Mouse (Mus musculus): ENCODE measurements around the gene Cchcr1. TPM values are rescaled to one million over a fixed set of nuclear protein-coding genes. Genes with fewer than 3 reads are reported as not detected.

The Cchcr1 gene
- polyA plus RNA-seq, 1 experiment from 2014 or later, result 5.1 TPM

DNA sequence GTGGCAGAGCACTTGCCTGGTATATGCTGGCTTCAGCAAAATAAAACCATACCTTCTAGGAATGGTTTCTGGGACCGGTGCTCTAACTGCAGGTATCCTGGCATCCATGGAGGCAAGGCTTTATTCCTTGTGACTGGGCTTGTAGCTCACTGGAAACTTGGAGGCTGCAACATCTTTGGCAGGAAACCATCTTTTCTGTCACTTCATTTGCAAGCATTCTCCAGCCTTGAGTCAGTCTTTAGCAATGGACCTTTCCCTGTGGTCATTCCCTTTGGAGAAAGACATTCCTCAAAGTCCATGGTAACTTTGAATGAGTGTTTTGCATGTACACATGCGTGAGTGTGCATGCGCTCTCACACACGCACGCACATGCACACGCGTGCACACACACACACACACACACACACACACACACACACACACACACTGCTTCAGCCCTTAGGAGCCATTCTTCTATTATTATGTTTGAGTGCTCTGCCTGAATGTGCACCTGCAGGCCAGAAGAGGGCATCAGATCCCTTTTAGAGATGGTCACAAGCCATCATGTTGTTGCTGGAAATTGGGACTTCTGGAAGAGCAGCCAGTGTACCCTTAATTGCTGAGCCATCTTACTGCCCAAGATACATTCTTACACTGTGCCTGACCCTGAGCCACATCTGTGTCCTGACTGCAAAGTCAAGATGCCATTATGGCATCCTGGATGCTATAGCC is 3.8 kb upstream of the Cchcr1 start:
- no peaks in the 10 kb centered on the region for H3K9me3 ChIP-seq (ENCODE audit: low read length)
- no peak for DNase-seq (ENCODE audit: low spot score)

DNA sequence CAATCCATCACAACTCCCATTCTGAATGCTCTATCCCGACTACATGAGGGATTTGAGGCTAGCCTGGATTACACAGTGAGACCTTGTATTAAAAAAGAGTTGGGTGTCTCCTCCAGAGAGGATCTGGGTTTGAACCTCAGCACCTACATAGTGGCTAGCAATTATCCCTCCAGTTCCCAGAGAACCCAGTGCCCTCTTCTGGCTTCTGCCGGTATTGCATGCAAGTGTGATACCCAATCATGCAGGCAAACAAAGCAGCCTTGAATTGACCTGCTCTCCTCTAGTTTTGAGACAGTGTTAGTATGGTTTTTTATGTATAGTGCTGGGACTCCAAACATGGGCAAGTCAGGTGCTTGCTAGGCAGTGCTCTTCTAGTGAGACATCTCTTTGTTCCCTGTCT is 3.0 kb upstream of the Cchcr1 start:
- no peak for TF ChIP-seq EP300 (IDR thresholded peaks at IDR 0.05)
- peak; percentile 87 for TF ChIP-seq CTCF (IDR thresholded peaks at IDR 0.05)
- H3K9me3 ChIP-seq (ENCODE audit: low read length), result no peaks in the 10 kb centered on the region
- no peak overlapping the region for H3K9ac ChIP-seq (replicated peaks; ENCODE audit: low read depth)
- peak; percentile 59 for DNase-seq (ENCODE audit: low spot score)
- peaks cover 9% of the 10 kb centered on the region; the same call in 1 of the 2 replicates for H3K4me1 ChIP-seq (ENCODE audit: insufficient read depth, low read depth, low read length)
- no peak overlapping the region for H3K27ac ChIP-seq (ENCODE audit: low read length)
- ATAC-seq, result no peak
- no peak overlapping the region for H3K4me3 ChIP-seq (ENCODE audit: low read depth, low read length)
- no peak overlapping the region for H3K4me2 ChIP-seq (replicated peaks; ENCODE audit: low read depth, low read length)
- no peaks in the 10 kb centered on the region for H3K36me3 ChIP-seq (ENCODE audit: insufficient read depth, low read length)
- WGBS, result 15% methylated on average over 2 of the region's 2 CpGs
- H3K27me3 ChIP-seq (replicated peaks; ENCODE audit: insufficient read depth, low read length), result no peaks in the 10 kb centered on the region

More for the DNA sequence above, 3.8 kb upstream of the Cchcr1 start:
- Histone ChIP-seq H3K27me3 (replicated peaks; ENCODE audit: insufficient read depth, low read length) (no peaks in the 10 kb centered on the region), H3K9ac (replicated peaks; ENCODE audit: low read depth) (no peak overlapping the region), H3K27ac (ENCODE audit: low read length) (no peak overlapping the region), H3K4me1 (ENCODE audit: insufficient read depth, low read depth, low read length) (peaks cover 9% of the 10 kb centered on the region; the same call in 1 of the 2 replicates), H3K4me3 (ENCODE audit: low read depth, low read length) (no peak overlapping the region), H3K4me2 (replicated peaks; ENCODE audit: low read depth, low read length) (no peak overlapping the region), H3K36me3 (ENCODE audit: insufficient read depth, low read length) (no peaks in the 10 kb centered on the region)
- TF ChIP-seq CTCF (IDR thresholded peaks at IDR 0.05), result peak; percentile 67
- no peak for TF ChIP-seq EP300 (IDR thresholded peaks at IDR 0.05)
- ATAC-seq, result no peak
- 93% methylated on average over 7 of the region's 7 CpGs for WGBS

DNA sequence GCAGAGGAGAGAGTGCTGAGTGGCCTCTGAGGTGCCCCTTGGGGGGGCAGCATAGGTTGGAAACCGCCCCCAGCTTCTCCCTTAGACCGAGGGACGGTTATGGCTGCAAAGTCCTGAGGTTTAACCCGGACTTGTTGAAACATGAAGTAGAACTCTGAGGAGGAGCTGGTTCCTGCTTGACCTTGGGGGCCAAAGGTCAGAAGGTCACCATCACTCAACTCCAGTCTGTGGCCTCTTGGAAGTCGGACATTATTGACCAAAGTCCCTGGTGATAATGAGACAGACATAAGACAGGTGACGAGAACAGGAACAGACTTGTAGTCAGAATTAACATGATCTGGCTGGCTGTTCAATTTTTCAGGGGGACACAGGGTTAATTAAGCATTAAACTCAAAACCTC is 2.1 kb upstream of the Cchcr1 start:
- TF ChIP-seq CTCF (IDR thresholded peaks at IDR 0.05), result no peak
- TF ChIP-seq EP300 (IDR thresholded peaks at IDR 0.05), result no peak
- no peaks in the 10 kb centered on the region for H3K9me3 ChIP-seq (ENCODE audit: low read length)
- no peak overlapping the region for H3K9ac ChIP-seq (replicated peaks; ENCODE audit: low read depth)
- WGBS, result 54% methylated on average over 6 of the region's 6 CpGs
- no peak overlapping the region for H3K27ac ChIP-seq (ENCODE audit: low read length)
- peaks cover 9% of the 10 kb centered on the region; the same call in 1 of the 2 replicates for H3K4me1 ChIP-seq (ENCODE audit: insufficient read depth, low read depth, low read length)
- H3K36me3 ChIP-seq (ENCODE audit: insufficient read depth, low read length), result no peaks in the 10 kb centered on the region
- DNase-seq (ENCODE audit: low spot score) (no peak), ATAC-seq (no peak)
- no peak overlapping the region for H3K4me2 ChIP-seq (replicated peaks; ENCODE audit: low read depth, low read length)
- H3K27me3 ChIP-seq (replicated peaks; ENCODE audit: insufficient read depth, low read length), result no peaks in the 10 kb centered on the region
- no peak overlapping the region for H3K4me3 ChIP-seq (ENCODE audit: low read depth, low read length)

DNA sequence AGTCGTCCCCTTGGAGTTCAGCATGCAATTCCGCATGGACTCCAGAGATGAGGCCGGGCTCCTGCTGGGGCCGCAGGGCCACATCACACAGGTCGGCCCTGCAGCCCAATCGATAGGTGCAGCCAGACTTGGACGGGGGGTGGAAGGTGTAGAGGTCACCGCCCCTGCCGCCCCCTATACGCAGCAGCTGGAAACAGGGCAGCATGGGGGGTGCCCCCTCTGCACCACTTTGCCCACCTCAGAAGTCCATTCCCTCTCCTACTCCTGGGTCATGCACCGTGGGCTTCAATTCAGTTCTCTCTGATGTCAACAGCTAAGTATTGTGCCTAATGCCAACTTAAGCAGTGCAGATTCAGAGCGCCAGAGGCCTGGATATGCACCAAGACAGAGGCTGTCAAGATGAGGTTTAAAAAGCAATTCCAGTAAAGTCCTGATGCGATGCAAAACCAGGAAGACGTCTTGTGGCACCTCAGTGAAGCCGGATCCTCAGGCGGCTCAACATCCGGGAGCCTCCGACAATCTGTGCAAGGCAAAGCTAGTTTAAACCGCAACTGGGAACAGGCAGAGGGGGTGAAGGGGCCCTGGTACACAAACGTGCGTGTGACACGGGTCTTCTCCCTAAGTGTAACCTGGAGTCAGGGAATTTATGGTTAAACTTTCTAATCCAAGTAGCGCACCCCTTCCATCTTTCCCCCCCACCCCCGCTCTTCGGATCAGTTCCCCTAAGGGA is 824 bp upstream of the Cchcr1 start:
- Histone ChIP-seq H3K4me3 (ENCODE audit: low read depth, low read length) (peak overlapping the region; percentile 52), H3K36me3 (ENCODE audit: insufficient read depth, low read length) (no peaks in the 10 kb centered on the region), H3K4me1 (ENCODE audit: insufficient read depth, low read depth, low read length) (peaks cover 9% of the 10 kb centered on the region; the same call in 1 of the 2 replicates), H3K27me3 (replicated peaks; ENCODE audit: insufficient read depth, low read length) (no peaks in the 10 kb centered on the region), H3K9me3 (ENCODE audit: low read length) (no peaks in the 10 kb centered on the region), H3K4me2 (replicated peaks; ENCODE audit: low read depth, low read length) (peak overlapping the region; percentile 90), H3K27ac (ENCODE audit: low read length) (peak overlapping the region; percentile 17; the same call in 1 of the 2 replicates), H3K9ac (replicated peaks; ENCODE audit: low read depth) (peak overlapping the region; percentile 44)
- DNase-seq (ENCODE audit: low spot score), result peak; percentile 65
- TF ChIP-seq EP300 (IDR thresholded peaks at IDR 0.05), result no peak
- no peak for TF ChIP-seq CTCF (IDR thresholded peaks at IDR 0.05)
- WGBS, result 5% methylated on average over 25 of the region's 25 CpGs
- ATAC-seq, result no peak

DNA sequence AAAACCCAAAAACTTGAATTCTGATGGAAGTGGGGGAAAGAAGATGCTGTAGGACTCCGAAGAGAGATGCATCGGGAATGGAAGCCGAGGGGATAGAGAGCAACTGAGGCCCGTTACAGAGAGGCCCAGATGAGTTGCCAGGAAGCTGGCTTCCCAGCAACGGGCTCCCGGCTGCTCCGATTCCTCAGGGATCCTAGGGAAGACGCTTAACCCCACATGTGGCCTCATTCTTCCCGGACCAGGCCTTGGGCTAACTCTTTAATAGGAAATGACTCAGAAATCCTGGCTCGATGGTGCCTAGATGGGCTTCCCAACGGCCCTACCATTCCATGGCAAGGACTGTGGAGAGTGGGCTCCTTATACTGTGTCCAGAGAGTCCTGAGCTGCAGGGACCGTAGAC is 626 bp downstream of the Cchcr1 start:
- peak overlapping the region; percentile 90 for H3K4me2 ChIP-seq (replicated peaks; ENCODE audit: low read depth, low read length)
- 0 out of 2 replicates have a peak, but pooled peaks cover 4% of the 10 kb centered on the region for H3K36me3 ChIP-seq (ENCODE audit: insufficient read depth, low read length)
- H3K9ac ChIP-seq (replicated peaks; ENCODE audit: low read depth), result peak overlapping the region; percentile 16; the same call in 1 of the 2 replicates
- peak overlapping the region; percentile 16; the same call in 1 of the 2 replicates for H3K27ac ChIP-seq (ENCODE audit: low read length)
- TF ChIP-seq CTCF (IDR thresholded peaks at IDR 0.05) (no peak), EP300 (IDR thresholded peaks at IDR 0.05) (no peak)
- ATAC-seq (no peak), DNase-seq (ENCODE audit: low spot score) (peak; percentile 16)
- no peaks in the 10 kb centered on the region for H3K27me3 ChIP-seq (replicated peaks; ENCODE audit: insufficient read depth, low read length)
- 6% methylated on average over 12 of the region's 12 CpGs for WGBS
- H3K4me3 ChIP-seq (ENCODE audit: low read depth, low read length), result peak overlapping the region; percentile 52
- peaks cover 9% of the 10 kb centered on the region; the same call in 1 of the 2 replicates for H3K4me1 ChIP-seq (ENCODE audit: insufficient read depth, low read depth, low read length)
- H3K9me3 ChIP-seq (ENCODE audit: low read length), result no peaks in the 10 kb centered on the region

DNA sequence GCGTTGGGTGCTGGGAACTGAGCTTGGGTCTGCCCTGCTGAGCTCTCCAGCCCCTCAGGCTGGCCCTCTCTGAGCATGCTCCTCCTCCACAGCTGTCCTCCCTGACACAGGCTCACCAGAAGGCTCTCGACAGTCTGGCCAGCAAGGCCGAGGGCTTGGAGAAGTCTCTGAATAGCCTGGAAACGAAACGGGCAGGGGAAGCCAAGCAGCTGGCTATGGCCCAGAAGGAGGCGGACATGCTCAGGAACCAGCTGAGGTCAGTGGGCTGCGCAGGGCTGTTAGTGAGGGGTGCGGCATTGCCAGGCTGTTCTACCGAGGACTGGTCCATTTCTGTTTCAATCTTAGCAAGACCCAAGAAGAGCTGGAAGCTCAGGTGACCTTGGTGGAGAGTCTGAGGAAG is 7.5 kb downstream of the Cchcr1 start:
- DNase-seq (ENCODE audit: low spot score) (no peak), ATAC-seq (no peak)
- no peaks in the 10 kb centered on the region for H3K4me1 ChIP-seq (ENCODE audit: insufficient read depth, low read depth, low read length)
- H3K9me3 ChIP-seq (ENCODE audit: low read length), result no peaks in the 10 kb centered on the region
- TF ChIP-seq CTCF (IDR thresholded peaks at IDR 0.05), result no peak
- no peak for TF ChIP-seq EP300 (IDR thresholded peaks at IDR 0.05)
- no peaks in the 10 kb centered on the region for H3K27me3 ChIP-seq (replicated peaks; ENCODE audit: insufficient read depth, low read length)
- H3K27ac ChIP-seq (ENCODE audit: low read length), result no peak overlapping the region
- H3K4me2 ChIP-seq (replicated peaks; ENCODE audit: low read depth, low read length), result no peak overlapping the region
- H3K4me3 ChIP-seq (ENCODE audit: low read depth, low read length), result no peak overlapping the region
- 80% methylated on average over 9 of the region's 9 CpGs for WGBS
- no peak overlapping the region for H3K9ac ChIP-seq (replicated peaks; ENCODE audit: low read depth)
- H3K36me3 ChIP-seq (ENCODE audit: insufficient read depth, low read length), result peaks cover 5% of the 10 kb centered on the region; the same call in 1 of the 2 replicates

Data from lung, postnatal 0 days (tissue).